Mouse (Mus musculus): ENCODE measurements around the gene Yy1.

- TF ChIP-seq POLR2A (IDR thresholded peaks at IDR 0.05; ENCODE audit: borderline replicate concordance, insufficient read depth, low read length), result no peak
- TF ChIP-seq CTCF (IDR thresholded peaks at IDR 0.05; ENCODE audit: borderline replicate concordance, insufficient read depth, low read depth, low read length), result no peak
These were observed 23.8 kb downstream of the Yy1 start for GRCm38 (mm10) chr12:108816569-108816968.

Measured in cerebellum, adult 2 months (tissue).